Mouse (Mus musculus) telencephalon, adult 2 months (tissue): ENCODE data around the gene Cxcr5.

Source experiments
- DNase-seq: peaks from one replicate; pipeline ENCODE4 v3.0.0-alpha.2; 2011; ENCODE audit warnings: low read depth, low spot score

Cxcr5 gene

DNA sequence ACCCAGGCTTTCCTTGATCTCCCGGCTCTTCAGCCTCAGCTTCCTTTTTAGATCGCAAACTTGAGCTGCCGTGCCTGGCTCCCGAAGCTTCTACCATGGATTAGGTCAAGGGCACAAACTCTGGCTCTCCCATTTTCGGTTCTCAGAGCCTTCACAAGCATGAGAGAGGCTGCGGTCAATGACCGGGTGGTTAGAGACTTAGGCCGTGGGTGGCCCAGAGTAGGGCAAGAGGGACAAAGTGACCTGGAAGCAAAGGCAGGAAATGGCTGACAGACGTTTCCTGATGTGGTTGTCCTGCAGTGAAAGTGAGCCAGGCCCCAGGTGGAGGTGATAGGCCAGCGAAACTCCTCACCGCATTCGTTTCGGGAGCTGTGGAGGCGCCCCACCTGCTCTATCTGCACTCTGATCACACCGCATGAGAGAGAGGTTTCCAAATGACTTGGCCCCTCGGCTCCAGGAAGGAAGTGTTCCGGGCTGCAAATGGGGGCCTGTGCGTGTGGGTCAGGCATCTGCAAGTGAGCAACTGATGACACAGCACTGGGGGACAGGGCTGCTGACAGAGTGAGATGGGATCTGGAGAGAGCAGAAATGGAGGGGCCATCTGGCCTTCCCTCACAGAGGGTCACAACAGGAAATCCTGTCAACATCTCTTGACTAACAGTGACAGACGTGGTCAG lies 23.9 kb downstream of the Cxcr5 start:
- no peak for DNase-seq

DNA sequence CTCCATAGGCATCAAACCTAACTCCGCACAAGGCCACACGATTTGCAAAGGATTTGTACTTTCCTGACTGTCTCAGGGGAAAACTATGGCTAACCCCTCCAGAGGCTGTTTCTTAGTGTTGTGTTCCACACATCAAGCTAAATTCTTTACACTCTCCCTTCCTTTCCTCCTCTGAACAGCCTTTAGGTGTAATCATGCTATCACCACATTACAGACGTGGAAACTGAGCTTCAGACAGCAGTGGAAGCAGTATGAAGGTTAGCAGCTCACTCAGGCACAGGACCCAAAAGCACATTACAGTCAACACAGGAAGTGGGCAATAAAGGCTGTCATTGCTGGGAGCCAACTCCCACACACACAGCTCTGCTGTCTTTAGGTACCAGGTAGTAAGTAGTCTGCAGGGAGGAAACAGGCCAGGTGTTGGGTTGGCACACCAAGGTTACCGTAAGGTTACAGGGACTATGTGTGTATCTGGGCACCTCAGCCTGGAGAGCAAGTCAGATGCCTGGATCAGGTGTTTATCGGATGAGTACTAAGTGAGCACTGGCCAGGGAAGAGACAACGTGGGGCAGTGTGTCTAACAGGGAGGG lies 28.6 kb downstream of the Cxcr5 start:
- no peak for DNase-seq

DNA sequence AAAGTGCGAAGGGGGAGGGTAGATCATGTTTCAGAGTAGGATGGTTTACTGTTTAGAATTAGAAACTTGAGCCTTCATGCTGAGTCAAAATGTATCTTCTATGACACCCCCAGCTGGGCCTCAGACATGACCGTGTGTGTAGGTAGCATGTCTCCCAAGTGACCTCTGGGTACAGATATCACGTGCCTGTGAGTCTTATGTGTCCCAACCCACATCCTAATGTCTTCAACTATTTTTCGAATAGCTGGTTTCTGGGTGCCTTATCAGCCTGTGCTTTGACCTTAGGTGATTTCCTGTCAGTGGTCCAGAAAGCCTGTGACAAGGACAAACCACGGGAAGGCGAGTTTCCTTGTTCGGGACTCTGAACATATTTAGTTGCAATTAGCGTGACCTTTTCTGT lies 33.3 kb downstream of the Cxcr5 start:
- no peak for DNase-seq

DNA sequence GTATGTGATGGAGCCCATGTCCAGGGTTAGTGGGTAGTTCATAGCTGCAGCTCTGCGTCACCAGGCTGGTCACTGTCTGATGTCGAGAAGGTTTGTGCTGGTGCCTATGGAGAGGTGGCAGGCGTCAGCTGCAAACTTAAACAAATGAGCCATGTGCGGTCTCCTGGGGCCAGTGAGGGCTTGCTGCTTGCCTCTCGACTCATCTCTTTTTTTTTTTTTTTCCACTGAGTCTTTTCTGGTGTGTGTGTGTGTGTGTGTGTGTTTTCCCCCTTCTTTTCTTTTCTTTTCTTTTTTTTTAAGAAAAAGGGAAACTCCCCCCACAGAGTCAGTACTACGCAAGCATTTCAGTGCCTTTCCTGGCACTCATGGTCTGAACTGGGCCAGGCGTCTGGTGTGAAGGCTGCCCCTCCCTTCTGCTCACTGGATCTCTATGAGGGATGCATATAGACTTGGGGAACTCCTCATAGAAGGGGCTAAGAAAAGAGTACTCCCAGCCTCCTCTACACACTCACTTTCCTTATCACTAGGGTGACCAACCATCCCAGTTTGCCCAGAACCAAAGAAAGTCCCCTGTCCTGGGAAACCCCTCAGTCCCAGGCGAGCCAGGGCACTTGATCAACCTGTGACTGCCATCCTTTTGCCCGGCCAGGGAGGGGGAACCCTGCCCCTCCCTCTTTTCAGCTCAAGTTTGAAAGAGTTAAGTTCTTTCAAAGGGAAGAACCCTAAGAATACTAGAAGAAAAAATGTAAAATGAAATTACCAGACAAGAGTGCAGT lies 35.2 kb downstream of the Cxcr5 start:
- no peak for DNase-seq

DNA sequence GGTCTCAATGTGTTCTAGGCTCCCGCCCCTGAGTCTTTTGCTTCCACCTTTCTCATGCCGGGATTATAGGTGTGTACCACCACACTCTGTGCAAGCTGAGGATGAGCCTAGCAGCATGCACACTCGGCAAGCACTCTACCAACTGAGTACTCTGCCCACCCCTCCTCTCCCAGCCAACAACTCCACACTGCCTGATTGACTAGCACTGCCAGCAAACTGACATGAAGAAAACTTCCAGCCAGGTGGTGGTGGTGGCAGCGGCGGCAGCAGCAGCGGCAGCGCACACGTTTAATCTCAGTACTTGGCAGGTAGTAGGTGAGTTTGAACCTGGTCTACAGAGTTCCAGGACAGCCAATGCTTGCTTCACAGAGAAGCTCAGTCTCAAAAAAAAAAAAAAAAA lies 36.1 kb downstream of the Cxcr5 start:
- no peak for DNase-seq

DNA sequence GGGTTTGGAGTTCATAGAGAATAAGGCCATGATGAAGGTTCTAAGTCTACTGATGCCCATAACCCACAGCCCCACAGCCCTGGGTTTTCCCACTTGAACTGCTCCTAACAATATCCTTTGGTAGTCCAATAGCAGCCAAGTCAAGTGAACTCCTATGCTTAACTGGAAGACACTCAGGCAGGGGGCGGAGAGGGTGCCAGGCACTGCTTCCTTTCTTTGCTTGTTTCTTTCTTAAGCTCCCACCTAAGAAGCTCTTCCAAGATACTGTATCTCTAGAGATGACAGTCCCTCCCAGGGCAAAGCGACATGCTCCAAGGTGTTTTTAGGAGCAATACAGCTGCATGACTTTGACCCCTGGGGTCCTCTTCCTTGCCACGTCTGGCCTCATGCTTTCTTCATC lies 36.7 kb downstream of the Cxcr5 start:
- no peak for DNase-seq

DNA sequence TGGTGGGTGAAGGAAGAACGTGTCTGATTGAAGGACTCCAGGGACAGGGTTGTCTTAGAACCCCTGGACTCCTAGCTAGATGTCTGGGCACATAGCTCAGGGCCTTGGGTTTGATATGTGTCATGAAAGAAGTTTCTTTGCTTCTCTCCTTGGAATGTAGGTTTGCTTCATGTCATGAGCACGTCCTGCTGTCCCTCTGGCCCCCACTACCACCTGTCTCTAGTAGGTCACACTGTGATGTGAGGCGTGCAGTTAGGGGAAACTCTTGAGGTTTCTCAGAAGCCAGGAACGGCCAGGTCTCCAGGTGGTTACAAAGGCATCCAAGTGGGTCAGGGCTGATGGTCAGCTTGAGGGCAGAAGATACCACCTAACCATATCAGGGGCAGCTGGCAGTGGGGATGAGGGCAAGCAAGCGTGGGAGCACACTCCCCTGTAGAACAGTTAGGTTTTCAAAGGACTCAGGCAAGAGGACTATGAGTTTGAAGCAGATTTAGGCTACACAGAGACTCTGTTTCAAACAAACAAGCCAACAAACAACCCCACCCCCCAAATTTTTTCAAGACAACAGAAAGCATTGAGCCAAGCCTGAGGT lies 37.3 kb downstream of the Cxcr5 start:
- no peak for DNase-seq

DNA sequence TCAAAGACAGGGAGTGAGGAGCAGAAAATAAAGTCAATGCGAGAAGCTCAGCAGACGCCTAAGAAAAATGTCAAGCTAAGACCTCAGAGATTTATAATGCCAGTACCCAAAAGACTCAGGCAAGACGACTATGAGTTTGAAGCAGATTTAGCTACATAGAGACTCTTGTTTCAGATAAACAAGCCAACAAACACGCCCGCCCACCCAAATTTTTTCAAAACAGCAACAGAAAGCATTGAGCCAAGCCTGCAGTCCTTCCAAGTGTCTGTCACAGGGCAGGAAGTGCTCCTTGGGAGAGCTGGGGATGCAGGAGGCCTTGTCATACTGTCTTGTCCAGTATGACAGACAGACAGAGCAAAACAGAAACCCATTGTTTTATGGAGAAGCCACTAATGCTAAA lies 38.0 kb downstream of the Cxcr5 start:
- DNase-seq: no peak

DNA sequence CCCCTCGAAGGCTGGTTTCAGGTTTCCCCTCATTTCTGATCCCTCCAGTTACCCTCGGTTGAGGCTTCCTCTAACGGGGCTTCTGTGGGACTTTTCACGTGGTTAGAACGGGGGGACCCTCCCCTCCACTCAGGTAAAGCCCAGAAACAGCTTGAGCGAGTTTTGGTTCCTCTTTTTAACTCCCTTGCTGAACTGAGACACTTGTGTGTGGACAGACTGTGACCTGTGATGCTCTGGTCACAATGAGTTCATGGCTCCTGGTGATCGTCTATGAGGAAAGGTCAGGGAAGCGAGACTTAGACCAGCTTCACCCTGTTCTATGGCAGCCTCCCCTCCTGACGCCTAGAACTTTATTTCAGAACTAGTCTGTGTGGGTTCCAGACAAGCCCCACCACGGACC lies 39.8 kb downstream of the Cxcr5 start:
- no peak for DNase-seq

DNA sequence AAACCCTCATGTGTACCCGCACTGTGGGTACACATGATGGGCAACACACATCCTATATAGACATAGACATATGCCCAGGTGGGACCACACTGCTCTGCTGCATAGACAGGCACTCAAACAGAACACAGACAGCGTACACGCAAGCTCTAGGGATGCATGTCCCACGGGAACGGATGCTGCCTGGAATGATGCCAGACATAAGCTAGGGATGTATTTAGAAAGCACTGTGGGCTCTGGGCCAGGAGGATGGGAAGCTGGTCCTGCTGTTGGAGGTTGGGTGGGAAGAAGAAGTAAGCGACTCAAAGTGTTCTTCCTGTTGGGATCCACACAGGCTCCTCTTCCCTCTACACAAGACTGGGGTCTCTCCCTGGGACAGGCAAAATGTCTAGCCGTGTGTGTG lies 43.6 kb downstream of the Cxcr5 start:
- peak; percentile 64 for DNase-seq

DNA sequence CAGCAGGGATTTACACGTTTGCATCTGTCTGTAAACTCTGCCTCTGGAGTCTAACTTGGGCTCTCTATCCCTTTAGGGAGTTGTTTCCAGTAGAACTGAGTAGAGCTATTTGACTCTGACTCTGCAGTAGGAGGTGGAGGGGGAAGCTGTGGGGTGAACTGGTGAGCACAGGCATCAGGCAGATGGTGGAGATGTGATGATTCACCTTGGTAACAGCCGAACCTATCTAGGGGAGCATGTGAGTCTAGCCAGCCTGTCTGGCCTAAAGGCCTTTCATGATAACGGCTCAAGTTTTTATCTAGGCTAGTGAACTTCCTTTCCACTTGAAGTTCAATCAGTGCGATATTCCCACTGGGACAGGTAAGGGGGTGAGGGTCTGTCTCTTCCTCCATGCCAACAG lies 44.3 kb downstream of the Cxcr5 start:
- DNase-seq: no peak

DNA sequence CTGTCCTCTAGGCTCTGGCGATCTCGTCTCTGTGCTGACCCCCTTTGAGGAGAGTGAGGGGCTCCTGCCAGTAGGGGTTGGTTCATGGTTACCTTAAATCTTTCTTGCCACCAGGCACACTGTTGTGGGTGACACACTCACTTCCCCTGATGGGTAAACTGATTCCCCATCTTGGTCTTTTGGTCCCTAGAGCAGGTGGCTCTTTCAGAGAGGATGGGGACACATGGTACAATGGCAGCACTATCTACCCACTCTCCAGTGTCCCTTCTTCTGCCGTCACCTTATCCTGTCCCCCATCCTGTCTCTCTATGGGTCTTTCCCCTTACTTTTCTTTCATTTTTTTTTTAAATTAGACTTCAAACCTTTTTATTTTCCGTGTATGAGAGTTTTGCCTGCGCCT lies 45.8 kb downstream of the Cxcr5 start:
- no peak for DNase-seq

DNA sequence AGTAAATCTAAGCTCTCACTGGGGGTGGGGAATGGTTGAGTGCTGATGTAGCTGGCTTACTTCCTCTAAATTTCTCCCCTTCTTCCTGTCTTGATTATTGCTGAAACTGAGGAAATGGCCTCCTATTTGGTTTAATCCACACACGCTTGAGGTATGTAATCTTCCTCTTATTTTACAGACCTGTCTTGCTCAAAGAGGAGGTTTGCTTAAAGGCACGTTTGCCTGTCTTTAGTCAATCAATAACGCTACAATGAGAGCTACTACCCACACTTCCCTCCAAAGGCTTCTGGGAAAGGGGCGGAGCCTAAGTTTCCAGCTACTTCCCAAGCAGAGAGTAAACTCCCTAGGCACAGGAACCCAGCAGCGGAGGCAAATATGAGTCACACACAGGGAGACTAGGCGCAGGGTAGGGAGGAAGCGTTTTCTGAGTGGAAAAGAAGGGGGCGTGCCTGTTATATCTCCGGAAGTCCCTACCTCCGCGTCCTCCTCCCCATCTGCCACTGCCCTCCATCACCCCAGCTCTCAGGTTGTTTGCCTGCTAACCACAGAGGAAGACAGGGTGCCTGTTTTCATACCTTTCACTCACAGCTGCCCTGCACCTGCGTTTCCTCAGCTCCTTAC lies 46.4 kb downstream of the Cxcr5 start:
- no peak for DNase-seq

DNA sequence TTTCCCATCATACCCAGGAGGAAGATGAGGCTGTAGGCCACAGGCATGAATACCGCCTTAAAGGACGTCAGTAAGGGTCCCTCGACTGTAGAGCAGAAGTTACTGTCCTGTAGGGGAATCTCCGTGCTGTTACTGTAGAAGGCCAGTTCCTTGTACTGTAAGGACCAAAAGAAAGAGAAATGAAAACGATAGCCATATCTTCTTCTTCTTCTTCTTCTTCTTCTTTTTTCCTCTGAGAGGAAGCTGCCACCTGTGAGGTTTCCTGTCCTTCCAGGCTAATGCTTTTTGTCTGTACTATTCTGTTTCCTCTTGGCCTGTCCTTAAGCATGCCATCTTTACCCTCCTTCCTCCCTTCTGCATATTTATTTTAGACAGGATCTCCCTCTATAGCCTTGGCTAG lies 47.5 kb downstream of the Cxcr5 start:
- DNase-seq: no peak

DNA sequence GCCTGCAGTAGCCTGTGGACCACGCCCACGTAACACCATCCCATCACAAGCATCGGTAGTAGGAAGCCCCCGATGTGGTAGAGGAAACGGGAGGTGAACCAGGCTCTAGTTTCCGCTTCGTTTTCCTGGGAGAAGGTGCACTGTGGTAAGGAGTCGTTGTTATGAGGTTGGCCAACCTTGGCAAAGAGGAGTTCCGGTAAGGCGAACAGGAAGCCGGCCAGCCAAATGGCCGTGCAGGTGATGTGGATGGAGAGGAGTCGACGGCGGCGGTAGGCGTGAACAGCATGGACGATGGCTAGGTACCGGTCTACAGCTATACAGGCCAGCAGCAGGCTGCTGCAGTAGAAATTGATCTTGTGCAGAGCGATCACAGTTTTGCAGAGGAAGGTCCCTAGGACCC lies 48.1 kb downstream of the Cxcr5 start:
- no peak for DNase-seq

DNA sequence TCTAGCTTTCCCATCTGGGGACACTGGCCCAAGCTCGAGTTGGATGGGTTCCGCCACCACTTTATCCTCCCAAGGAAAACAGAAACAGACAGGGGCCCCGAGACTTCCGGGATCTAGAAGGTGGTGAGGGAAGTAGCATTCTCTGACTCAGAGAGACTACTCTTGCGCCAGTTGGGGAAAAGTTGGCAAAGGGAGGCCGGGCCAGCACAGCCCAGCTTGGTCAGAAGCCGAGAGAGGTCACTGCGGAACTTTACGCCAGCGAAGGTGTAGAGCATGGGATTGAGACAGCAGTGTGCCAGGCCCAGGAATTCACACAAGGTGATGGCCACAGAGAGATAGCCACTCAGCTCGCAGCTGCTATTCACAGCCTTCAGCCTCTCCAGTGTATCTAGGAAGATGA lies 48.6 kb downstream of the Cxcr5 start:
- no peak for DNase-seq

DNA sequence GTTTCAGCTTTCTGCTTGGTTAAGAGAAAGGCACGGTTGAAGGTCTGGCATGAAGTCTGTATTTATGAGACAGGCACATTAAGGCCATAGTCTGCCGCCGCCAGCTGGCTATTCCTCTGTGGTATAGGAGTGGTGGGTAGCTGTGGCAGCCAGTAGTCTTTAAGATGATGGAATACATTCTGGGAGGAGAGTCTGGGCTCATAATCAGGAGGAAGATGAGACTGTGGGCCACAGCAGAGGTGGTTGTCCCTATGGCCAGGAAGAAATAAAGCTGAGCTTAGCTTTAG lies 49.0 kb downstream of the Cxcr5 start:
- no peak for DNase-seq

DNA sequence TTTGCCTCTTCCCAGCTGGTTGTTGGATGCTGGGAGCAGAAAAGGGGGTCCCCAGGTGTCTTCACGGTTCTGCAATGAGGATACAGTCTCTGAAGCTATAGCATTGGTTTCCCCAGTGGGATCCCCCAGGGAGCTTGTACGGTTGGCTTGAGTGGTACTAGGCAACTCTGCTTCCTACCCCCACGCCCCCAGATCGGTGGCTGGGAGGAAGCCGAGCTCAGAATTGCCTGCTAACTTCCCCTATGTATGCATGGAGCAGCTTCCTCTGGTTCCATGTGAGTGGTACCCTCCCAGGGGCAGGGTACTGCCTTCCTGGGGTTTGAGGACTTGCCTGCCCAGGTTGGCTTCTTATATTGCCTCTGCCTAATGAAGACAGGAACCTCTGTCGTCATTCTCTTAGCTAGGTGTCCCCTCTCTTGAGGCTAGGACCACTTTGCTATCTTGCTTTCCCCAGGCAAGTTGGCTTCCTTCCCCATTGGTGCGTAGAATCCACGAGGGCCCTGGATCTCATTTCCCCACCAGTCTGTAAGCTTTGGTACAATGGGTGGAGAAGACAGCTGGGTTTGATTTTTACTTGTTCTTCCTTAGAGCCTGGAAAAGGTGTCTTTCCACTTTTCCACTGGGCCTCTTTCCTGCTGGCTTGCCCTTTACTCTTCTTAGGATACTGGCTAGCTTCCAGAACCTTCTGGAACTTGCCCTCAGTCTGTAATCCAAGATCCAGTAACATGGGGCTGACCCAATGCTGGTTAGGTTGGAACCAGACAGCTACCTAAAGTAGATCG lies 49.6 kb downstream of the Cxcr5 start:
- DNase-seq: no peak

DNA sequence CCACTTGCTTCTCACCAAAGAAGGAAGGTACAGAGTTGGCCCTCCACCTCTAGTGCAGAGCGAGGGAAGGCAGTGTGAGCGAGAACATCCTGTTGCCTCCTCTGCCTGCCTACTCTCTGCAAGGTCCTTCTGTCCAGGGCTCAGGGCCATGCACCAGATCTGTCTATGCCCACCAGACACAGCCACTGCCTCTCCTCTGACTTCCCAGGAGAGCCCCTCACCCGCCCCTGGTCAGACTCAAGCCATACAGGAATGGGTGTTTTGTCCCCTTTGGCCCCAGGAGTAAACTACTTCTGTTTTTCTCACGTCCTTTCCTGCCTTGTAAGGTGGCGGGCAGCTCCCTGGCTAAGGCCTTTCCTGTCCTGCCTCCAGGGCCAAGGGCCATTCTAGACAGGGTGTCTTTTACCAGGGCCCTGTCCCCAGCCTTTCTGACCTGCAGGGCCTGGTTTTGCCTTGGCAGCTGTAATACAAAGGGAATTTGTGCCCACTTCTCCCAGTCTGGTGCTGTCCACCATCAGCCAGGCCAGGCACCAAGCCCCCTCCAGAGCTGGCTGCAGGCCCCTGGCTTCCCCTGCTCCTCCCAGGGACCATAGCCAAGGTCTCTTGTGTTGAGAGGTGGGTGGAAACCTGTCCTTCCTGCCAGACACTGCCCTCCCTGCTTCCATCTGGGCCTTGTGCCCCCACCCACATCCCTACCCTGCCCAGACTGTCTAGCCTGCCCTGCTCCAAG lies 50.6 kb downstream of the Cxcr5 start:
- no peak for DNase-seq

DNA sequence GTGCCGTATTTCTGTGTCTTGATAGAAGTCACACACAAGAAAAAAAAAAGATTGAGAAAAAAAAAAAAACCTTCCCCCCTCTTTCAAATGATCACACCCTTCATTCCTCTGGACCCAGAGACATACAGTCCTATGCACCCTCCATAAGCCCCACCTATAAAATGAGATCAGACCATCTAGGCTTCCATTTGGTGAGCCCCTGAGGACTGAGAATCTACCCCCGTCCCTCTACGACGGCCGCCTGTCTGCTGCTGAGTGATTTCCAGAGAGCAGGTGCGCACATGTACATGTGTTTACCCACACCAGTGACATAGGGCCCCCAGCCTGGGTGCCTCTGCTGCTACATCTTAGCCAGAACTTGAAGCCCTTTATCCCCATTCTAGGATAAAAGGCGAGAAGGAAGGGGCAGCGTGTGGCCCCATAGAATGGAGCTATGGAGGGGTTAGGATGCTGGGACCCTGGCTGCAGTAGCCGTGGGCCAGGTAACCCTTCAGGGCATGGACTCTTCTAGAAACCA lies 51.3 kb downstream of the Cxcr5 start:
- no peak for DNase-seq
